Mouse (Mus musculus): ENCODE measurements around the gene Hgd.

DNA sequence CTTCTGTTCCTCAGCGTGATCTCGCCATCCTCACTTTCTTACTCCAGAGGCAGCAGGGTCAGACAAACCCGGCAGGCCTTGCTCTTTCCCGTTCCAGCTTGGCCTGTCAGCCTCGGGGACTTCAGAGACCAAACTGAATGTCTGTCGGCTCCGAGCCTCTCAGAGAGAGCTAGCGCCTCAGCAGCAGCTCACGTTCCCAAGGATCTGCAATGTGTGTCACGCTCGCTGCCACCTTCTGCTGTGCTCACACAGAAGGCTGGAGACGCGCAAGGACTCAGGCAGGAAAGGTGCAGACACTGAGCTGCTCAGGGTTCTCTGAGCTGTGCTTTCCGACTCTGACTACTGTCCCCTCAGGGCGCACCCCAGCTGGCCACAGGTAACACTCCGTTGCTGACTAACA, 67.1 kb downstream of the Hgd start:
- TF ChIP-seq POLR2A (IDR thresholded peaks at IDR 0.05; ENCODE audit: low read depth, low read length) = no peak
- TF ChIP-seq CTCF (IDR thresholded peaks at IDR 0.05; ENCODE audit: extremely low read depth, insufficient read length, insufficient replicate concordance, low read depth, low read length) = no peak

Data from small intestine, adult 2 months (tissue).